Mouse (Mus musculus) regulatory T cell (primary cell): ENCODE measurements around the gene Mthfd2.

ENCODE experiments used
- in situ Hi-C: fragments of 300-600 bp; cut with MboI, MseI; formaldehyde crosslinking; loops from one replicate; pipeline ENCODE4 v1.15.1; 2025; ENCODE audit warnings: high pct_unique_total_duplicates

Gene Mthfd2

GRCm38 (mm10) chr6:83341387-83341786 lies 15.7 kb upstream of the Mthfd2 start:
- in situ Hi-C loops, result no loop called here

GRCm38 (mm10) chr6:83327591-83328190 lies 2.0 kb upstream of the Mthfd2 start:
- in situ Hi-C loops, result no loop called here

- in situ Hi-C loops, result no loop called here
Measured at GRCm38 (mm10) chr6:83326761-83327160, 1.1 kb upstream of the Mthfd2 start.

GRCm38 (mm10) chr6:83326394-83326736 lies 657 bp upstream of the Mthfd2 start:
- in situ Hi-C loops, result no loop called here

- in situ Hi-C loops, result no loop called here
Measured at GRCm38 (mm10) chr6:83323652-83324419, 1.9 kb downstream of the Mthfd2 start.

- in situ Hi-C loops, result no loop called here
Measured at GRCm38 (mm10) chr6:83322794-83323193, 2.9 kb downstream of the Mthfd2 start.

GRCm38 (mm10) chr6:83321927-83322326 lies 3.8 kb downstream of the Mthfd2 start:
- in situ Hi-C loops, result no loop called here

GRCm38 (mm10) chr6:83317108-83317741 lies 8.5 kb downstream of the Mthfd2 start:
- in situ Hi-C loops, result no loop called here

GRCm38 (mm10) chr6:83316022-83316421 lies 9.7 kb downstream of the Mthfd2 start:
- in situ Hi-C loops, result no loop called here

- in situ Hi-C loops, result no loop called here
Measured at GRCm38 (mm10) chr6:83315293-83315692, 10.4 kb downstream of the Mthfd2 start.

- in situ Hi-C loops, result no loop called here
Measured at GRCm38 (mm10) chr6:83312514-83312913, 13.2 kb downstream of the Mthfd2 start.

GRCm38 (mm10) chr6:83312021-83312420 lies 13.7 kb downstream of the Mthfd2 start:
- in situ Hi-C loops, result no loop called here

GRCm38 (mm10) chr6:83311206-83311605 lies 14.5 kb downstream of the Mthfd2 start:
- in situ Hi-C loops, result no loop called here

- in situ Hi-C loops, result no loop called here
Measured at GRCm38 (mm10) chr6:83309017-83309416, 16.7 kb downstream of the Mthfd2 start.

- in situ Hi-C loops, result no loop called here
Measured at GRCm38 (mm10) chr6:83302264-83302663, 23.4 kb downstream of the Mthfd2 start.

GRCm38 (mm10) chr6:83301294-83301693 lies 24.4 kb downstream of the Mthfd2 start:
- in situ Hi-C loops, result no loop called here

GRCm38 (mm10) chr6:83300447-83301229 lies 25.1 kb downstream of the Mthfd2 start:
- in situ Hi-C loops, result no loop called here

GRCm38 (mm10) chr6:83280256-83280955 lies 45.3 kb downstream of the Mthfd2 start:
- in situ Hi-C loops, result no loop called here

GRCm38 (mm10) chr6:83278881-83279280 lies 46.8 kb downstream of the Mthfd2 start:
- in situ Hi-C loops, result loop anchor here (5.0 to 10.0 kb wide), 2 partner anchors 52 to 364 kb away; no protein-coding TSS in a partner anchor

- in situ Hi-C loops, result loop anchor here (5.0 to 10.0 kb wide), 2 partner anchors 50 to 362 kb away; no protein-coding TSS in a partner anchor
Measured at GRCm38 (mm10) chr6:83277151-83277550, 48.6 kb downstream of the Mthfd2 start.

GRCm38 (mm10) chr6:83273733-83274132 lies 52.0 kb downstream of the Mthfd2 start:
- in situ Hi-C loops, result loop anchor here (10.0 kb wide), 1 partner anchor 359 kb away; no protein-coding TSS in a partner anchor
